Mouse (Mus musculus) central nervous system, embryonic 11.5 days (tissue): ENCODE data around the gene Efna3. TPM values are rescaled to one million over a fixed set of nuclear protein-coding genes. Genes with fewer than 3 reads are reported as not detected.

Source experiments
- polyA plus RNA-seq: library from polyadenylated mRNA; depleted of rRNA; stranded (reverse); fragments of >200 nt; gene quantifications from 2 replicates; pipeline ENCODE4 v1.2.3, GENCODE M21; 2012; rRNA removed

The Efna3 gene
- 5.5 and 18.9 TPM in 2 replicates for polyA plus RNA-seq

DNA sequence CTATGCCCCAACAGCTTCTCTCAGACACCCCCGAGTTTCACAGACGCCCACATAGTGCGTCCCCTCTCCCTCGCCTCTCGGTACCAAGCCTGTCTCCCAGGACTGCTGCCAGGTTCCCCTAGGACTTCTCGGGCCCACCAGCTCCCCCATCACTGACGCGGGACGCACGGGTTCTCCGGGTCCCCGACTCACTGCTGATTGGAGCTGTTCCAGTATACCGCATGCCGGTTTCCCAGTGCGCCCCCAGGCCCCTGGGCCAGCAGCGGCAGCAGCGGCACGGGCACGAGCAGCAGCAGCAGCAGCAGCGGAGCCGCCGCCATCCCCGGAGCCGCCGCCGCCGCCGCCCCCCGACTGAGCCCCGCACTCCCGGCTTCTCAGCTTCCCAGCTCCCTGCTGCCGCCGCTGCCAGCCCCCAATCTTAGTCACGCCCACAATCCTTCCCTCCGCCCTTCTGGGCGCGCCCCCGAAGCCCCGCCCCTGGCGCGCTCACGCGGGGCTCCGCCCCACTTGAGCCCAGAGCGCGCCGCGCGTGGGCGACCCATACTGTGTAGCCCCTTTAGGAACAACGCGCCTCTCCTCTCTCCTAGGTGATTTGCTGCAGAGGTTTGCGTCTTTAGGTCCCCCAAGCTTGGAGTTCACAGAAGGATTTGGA lies at the start of gene Efna3:
Gene Efna3 (minus strand): TSS at position 452 of the 652 bp plus-strand sequence.

DNA sequence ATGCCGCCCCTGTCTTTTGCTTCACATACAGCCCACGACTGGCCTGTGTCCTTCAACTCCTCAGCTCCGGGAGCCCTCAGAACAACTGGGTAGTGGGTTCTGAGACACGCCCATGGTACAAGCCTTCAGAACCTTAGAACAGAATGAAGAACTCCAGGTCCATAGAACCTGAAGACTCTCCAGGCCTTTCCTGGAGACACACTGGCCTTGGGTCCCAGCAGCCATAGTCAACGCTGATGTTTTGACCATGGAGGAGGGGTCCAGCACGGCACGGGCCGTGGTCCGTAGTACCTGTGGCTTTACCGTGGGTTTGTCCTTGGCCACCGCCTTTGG lies 42.4 kb upstream of the Efna3 start, which contains the start of gene Dcst1:
Gene Dcst1 (minus strand): TSS at position 101 of the 333 bp plus-strand sequence.

DNA sequence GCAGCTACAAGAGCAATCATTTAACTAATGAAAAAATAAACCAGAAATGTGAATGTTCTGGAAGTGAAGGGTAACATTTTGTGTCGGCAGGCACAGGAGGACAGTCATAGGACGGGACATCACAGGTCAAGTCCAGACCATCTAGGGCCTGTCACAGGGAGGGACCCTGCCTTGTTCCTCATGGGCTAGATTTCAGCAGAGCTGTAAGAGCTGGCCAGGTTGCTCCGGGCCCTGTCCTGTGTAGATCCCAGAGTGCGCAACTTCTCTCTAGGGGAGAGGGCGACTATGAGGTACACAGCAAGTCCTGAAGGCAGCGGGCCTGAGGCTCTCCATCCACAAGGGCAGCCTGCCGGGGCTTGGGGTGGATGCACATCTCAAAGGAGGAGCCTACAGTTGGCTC lies 38.9 kb upstream of the Efna3 start, which contains the start of gene Dcst2:
Gene Dcst2 (plus strand): TSS at position 301 of the 400 bp plus-strand sequence.

DNA sequence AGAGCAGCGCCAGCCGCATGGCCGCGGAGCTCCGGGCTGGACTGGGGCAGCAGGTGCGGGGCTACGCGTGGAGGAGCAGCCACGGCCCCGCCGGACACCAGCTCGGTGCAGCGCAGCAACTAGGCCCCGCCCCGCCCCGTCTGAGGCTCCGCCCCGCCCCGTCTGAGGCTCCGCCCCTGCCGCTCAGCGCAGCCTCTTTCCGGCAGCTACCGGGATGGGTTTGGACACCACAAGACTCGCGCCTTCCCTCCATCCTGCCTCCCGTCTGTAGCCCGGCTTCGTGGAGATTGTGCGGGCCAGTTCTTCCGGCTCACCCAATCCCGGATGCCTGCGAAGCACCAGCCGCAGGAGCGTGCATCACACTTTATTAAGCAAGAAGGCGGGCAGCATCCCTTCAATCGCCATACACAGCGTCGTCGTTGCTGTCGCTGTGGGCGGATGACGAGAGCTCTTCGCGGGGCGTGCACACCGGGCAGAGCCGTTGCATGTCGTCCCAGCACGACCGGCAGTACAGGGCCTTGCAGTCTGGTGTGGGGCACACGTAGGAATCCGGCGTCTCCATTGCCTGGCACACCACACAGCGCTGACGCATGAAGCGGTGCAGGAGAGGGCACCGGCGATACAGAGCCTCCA lies 27.2 kb upstream of the Efna3 start, which contains the start of gene Adam15:
Gene Adam15 (minus strand): TSS at position 128 of the 633 bp plus-strand sequence.

DNA sequence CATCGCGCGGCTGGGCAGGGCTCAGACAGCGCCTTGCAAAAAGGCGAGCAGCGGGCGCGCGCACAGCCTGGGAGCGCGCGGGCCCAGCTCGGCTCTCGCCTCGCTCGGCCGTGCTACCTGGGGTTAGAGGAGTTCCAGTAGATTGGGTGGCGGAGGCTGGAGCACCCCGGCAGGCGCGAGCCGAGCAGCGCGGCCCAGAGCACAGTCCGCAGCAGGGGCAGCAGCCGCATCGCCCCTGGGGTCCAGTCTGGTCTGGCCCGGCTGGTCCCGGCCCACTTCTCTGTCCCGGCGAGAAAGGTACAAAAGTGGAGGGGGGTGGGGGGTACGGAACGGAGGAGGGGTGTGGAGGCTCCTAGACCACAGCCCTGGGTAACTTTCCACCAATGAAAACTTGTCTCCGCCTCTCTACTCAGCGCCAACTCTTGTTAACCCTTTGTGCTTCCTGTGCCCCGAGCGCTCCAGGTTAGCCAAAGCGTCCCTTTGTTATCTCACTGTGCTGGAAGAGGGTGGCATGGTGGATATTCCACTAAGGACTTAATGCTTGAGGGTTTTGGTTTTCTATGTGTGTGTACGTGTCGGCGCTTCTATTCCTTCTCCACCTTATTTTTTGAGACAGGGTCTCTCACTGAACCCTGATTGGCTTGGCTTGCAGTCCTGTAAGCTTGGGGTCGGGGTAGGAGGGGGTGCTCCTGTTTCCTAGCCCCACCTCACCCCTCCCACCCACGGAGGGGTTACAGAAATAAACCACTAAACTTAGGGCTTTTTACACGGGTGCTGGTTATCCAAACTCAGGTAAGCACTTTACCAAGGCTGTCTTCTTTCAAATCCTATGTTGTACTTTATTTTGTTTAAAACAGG lies 15.2 kb upstream of the Efna3 start, which contains the start of gene Efna4:
Gene Efna4 (minus strand): TSS at position 308 of the 858 bp plus-strand sequence.

DNA sequence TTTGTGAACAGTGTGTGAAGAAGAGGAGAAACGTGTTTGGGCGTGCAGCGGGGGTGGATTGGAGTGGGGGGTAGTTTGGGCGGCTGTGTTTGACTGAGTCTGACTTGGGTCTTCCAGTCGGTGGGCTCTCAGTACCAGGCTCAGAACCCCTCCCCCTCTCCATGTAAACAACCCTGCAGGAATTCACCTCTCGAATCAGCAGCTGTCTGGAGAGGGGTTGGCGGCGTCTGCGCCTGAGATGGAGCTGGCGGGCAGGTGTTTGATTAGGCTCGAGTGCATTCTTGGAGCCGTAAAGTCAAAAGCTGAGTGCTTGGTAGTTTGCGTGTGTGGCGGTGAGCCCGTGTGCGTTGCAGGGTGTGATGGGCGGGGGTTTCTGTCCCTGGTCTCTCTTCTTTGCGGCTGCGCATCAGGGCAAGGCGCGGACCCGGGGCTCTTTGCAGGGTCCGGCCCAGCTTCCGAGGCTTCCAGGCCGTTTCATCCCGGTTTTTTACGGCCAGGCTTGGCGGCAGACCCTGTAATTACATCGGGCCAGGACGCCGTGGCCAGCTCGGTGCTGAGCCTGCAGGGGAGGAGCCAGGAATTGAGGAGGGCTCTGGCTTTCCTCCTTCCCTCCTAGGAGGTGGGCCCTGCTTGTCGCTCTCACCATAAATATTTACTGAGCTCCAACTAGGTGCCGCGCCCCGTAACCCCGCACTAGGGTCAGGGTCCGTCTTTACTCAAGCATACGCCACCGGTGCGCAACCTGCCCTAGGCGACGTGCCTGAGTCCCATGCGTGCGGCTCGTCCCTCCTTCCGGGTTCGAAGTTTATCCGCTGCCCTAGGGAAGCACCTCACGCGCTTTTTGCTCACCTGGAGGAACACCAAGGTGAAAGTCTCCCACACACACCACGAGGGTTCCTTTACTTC lies 41.9 kb downstream of the Efna3 start, which contains the start of gene Efna1:
Gene Efna1 (minus strand): TSS at position 537 of the 906 bp plus-strand sequence.

DNA sequence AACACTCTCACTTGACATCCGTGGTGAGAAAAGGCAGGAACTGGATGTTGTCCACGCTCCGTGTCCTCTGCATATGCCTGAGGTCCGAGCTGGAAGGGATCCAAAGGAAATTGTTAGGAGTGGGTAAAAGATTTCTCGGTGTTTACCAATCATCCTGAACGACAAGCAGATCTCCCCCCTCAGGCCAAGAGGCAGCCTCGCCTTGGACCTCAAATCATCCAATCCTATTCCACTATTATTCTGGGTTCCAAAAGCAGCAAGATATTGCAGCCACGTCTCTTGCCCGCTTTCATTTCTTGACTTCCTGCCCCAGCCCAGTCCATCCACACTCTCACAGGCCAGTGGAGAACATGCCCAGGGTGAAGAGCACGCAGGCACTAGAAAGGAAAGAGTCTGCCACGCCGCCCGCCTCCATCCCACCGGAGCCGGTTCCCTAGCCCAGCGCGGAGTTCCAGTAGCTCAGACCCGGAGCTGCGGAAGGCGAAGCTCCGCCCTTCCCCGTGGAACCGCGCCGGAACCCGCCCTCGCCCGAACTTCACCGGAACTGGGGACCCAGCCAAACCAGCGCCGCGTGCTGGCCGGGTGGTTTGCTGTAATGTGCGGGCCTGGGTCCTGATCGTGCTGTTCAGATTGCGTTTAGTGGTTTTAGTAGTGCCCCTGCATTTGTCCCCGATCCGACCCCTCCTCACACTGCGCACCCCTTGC lies 52.6 kb downstream of the Efna3 start, which contains the start of gene Slc50a1:
Gene Slc50a1 (minus strand): TSS at position 520 of the 705 bp plus-strand sequence.

Other genes with a start within 250 kb of the Efna3 start
- 29.7 and 37.9 TPM in 2 replicates for gene Rusc1, start 229.7 kb downstream of the Efna3 start, polyA plus RNA-seq
- not detected in 2 replicates for gene Gm43738, start 221.9 kb downstream of the Efna3 start, polyA plus RNA-seq
- gene Fdps, start 221.0 kb downstream of the Efna3 start, polyA plus RNA-seq = 185 and 198 TPM in 2 replicates
- gene Pklr, start 186.8 kb downstream of the Efna3 start, polyA plus RNA-seq = 9.5 and 14.9 TPM in 2 replicates
- gene Hcn3, start 162.8 kb downstream of the Efna3 start, polyA plus RNA-seq = 10.2 and 12.0 TPM in 2 replicates
- 106 and 144 TPM in 2 replicates for gene Clk2, start 158.2 kb downstream of the Efna3 start, polyA plus RNA-seq
- gene Scamp3, start 145.5 kb downstream of the Efna3 start, polyA plus RNA-seq = 81.7 and 94.0 TPM in 2 replicates
- 45.5 and 48.4 TPM in 2 replicates for gene Fam189b, start 139.8 kb downstream of the Efna3 start, polyA plus RNA-seq
- 25.4 and 39.8 TPM in 2 replicates for gene Gba, start 120.0 kb downstream of the Efna3 start, polyA plus RNA-seq
- gene Thbs3, start 107.8 kb downstream of the Efna3 start, polyA plus RNA-seq = 106 TPM in 2 replicates
- gene Mtx1, start 95.9 kb downstream of the Efna3 start, polyA plus RNA-seq = 176 and 193 TPM in 2 replicates
- 11.6 and 12.3 TPM in 2 replicates for gene Muc1, start 93.9 kb downstream of the Efna3 start, polyA plus RNA-seq
- 90.0 and 92.9 TPM in 2 replicates for gene Krtcap2, start 77.0 kb downstream of the Efna3 start, polyA plus RNA-seq
- 20.5 and 22.4 TPM in 2 replicates for gene Trim46, start 76.7 kb downstream of the Efna3 start, polyA plus RNA-seq
- 141 and 150 TPM in 2 replicates for gene Dpm3, start 63.6 kb downstream of the Efna3 start, polyA plus RNA-seq
- 29.1 and 51.5 TPM in 2 replicates for gene Slc50a1, start 52.4 kb downstream of the Efna3 start, polyA plus RNA-seq
- gene Efna1, start 41.8 kb downstream of the Efna3 start, polyA plus RNA-seq = 8.9 and 20.0 TPM in 2 replicates
- gene Efna4, start 15.1 kb upstream of the Efna3 start, polyA plus RNA-seq = 32.7 and 40.6 TPM in 2 replicates
- 32.0 and 36.4 TPM in 2 replicates for gene Adam15, start 27.0 kb upstream of the Efna3 start, polyA plus RNA-seq
- 0.18 and 0.41 TPM in 2 replicates for gene Dcst2, start 39.0 kb upstream of the Efna3 start, polyA plus RNA-seq
- 0.02 and 0.05 TPM in 2 replicates for gene Dcst1, start 42.3 kb upstream of the Efna3 start, polyA plus RNA-seq
- 2.7 and 3.9 TPM in 2 replicates for gene Zbtb7b, start 71.8 kb upstream of the Efna3 start, polyA plus RNA-seq
- gene Lenep, start 79.8 kb upstream of the Efna3 start, polyA plus RNA-seq = 3.2 and 3.6 TPM in 2 replicates
- gene Flad1, start 88.9 kb upstream of the Efna3 start, polyA plus RNA-seq = 22.1 and 30.7 TPM in 2 replicates
- gene Cks1b, start 95.4 kb upstream of the Efna3 start, polyA plus RNA-seq = 235 and 307 TPM in 2 replicates
- gene Shc1, start 95.5 kb upstream of the Efna3 start, polyA plus RNA-seq = 47.1 and 77.1 TPM in 2 replicates
- 58.4 and 79.0 TPM in 2 replicates for gene Pygo2, start 107.2 kb upstream of the Efna3 start, polyA plus RNA-seq
- 18.5 and 18.7 TPM in 2 replicates for gene Pbxip1, start 113.7 kb upstream of the Efna3 start, polyA plus RNA-seq
- 54.0 and 72.1 TPM in 2 replicates for gene Pmvk, start 131.6 kb upstream of the Efna3 start, polyA plus RNA-seq
- gene Kcnn3, start 197.2 kb upstream of the Efna3 start, polyA plus RNA-seq = 1.7 and 2.9 TPM in 2 replicates